Mouse (Mus musculus) liver, embryonic 14.5 days (tissue): ENCODE data around the gene Gm17631.

Experiments used
- CTCF ChIP-seq: IDR thresholded peaks from 2 replicates; pipeline ENCODE4 v1.5.1; 2016; ENCODE audit warnings: antibody characterized with exemption, low read depth, control low read depth
- EP300 ChIP-seq: IDR thresholded peaks from 2 replicates; pipeline ENCODE4 v1.6.1; 2016; ENCODE audit warnings: antibody characterized with exemption, low read depth

- TF ChIP-seq CTCF (no peak), EP300 (no peak)
Observed at GRCm38 (mm10) chr6:129876549-129876948, 14.1 kb downstream of the Gm17631 start, which contains the start of gene Klra17.
